Comparison of ENCODE assay signal across 29 mouse cellular contexts in the genomic region with DNA sequence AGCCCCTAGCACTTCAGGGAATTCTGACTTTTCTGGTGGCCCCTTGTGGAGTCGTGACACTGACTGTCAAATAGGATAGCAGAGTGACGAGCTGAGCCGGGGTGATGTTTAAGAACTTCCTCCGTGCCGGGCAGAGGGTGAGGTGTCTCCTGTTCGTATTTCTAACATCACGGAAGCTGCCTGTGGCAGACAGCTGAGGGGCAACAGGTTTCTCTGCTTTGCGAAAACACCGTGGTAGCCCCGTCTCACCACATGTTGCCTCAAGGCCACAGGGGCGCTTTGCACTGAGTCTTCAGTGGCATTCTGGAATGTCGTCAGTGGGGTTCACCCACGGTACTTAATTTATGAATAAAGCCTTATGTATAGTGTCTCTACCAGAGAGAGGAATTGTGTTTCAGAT. TPM values are rescaled to one million over a fixed set of nuclear protein-coding genes. Genes with fewer than 3 reads are reported as not detected.
DNase-seq lines count a peak whose midpoint lies in the region; ATAC-seq and TF ChIP-seq lines count a peak whose summit lies in the region.
"Had no signal": no experiment of that assay in that cellular context is flagged by ENCODE, and none has a peak within 500 bp of the region (broad histone marks: within the 10 kb centered on the region; RNA-seq: fewer than 3 reads in every experiment).

No protein-coding gene starts in this region.

- H3K27me3 ChIP-seq in hindbrain, embryonic 15.5 days = no peaks in the 10 kb centered on the region
- no peaks in the 10 kb centered on the region for H3K27me3 ChIP-seq in hindbrain, embryonic 12.5 days
- no peaks in the 10 kb centered on the region for H3K27me3 ChIP-seq in liver, postnatal 0 days (ENCODE audit: insufficient read depth, low read length)
- no peaks in the 10 kb centered on the region for H3K27me3 ChIP-seq in embryonic facial prominence, embryonic 14.5 days (replicated peaks; ENCODE audit: control insufficient read depth, insufficient read depth, low read length)
- H3K27me3 ChIP-seq: forebrain, embryonic 13.5 days; heart, embryonic 15.5 days; hindbrain, embryonic 13.5 days; neural tube, embryonic 12.5 days had no signal

- no peak for TF ChIP-seq EP300 in liver, postnatal 0 days (IDR thresholded peaks at IDR 0.05; ENCODE audit: low read depth)

- H3K9ac ChIP-seq in hindbrain, embryonic 15.5 days = no peak overlapping the region
- H3K9ac ChIP-seq in hindbrain, embryonic 12.5 days = no peak overlapping the region
- H3K9ac ChIP-seq in liver, postnatal 0 days (replicated peaks) = no peak overlapping the region
- no peak overlapping the region for H3K9ac ChIP-seq in embryonic facial prominence, embryonic 14.5 days (ENCODE audit: low read depth, low read length)
- H3K9ac ChIP-seq: forebrain, embryonic 13.5 days; heart, embryonic 15.5 days; hindbrain, embryonic 13.5 days; lung, embryonic 14.5 days; neural tube, embryonic 12.5 days had no signal

- no peak overlapping the region for H3K4me3 ChIP-seq in hindbrain, embryonic 15.5 days
- H3K4me3 ChIP-seq in hindbrain, embryonic 12.5 days = no peak overlapping the region
- no peak overlapping the region for H3K4me3 ChIP-seq in liver, postnatal 0 days (ENCODE audit: low read depth, low read length)
- no peak overlapping the region for H3K4me3 ChIP-seq in embryonic facial prominence, embryonic 14.5 days (ENCODE audit: low read depth, low read length)
- H3K4me3 ChIP-seq: erythroblast, embryonic 14.5 days; forebrain, embryonic 13.5 days; heart, embryonic 10.5 days; heart, embryonic 15.5 days; hindbrain, embryonic 13.5 days; neural tube, embryonic 12.5 days had no signal

- no peak for DNase-seq in liver, postnatal 0 days
- DNase-seq in liver = no peak
- DNase-seq in embryonic facial prominence, embryonic 14.5 days (ENCODE audit: low spot score) = peak; percentile 31
- no peak for DNase-seq in embryo, embryonic 11 days
- no peak for DNase-seq in left cerebral cortex, adult 9 months (ENCODE audit: low spot score in 2 of 2)
- DNase-seq: adrenal gland, postnatal 25 days; cerebellum, adult 18-20 months; cerebellum, postnatal 10 days; gastrocnemius, postnatal 14 days; heart, postnatal 36 days; kidney, adult 8-10 months; kidney, postnatal 4 days; left cerebral cortex, postnatal 4 days; lung, embryonic 14.5 days; lung, postnatal 14 days; right cerebral cortex, postnatal 14 days; thymus, postnatal 4 days had no signal

- WGBS in hindbrain, embryonic 15.5 days = 84% methylated on average over 13 of the region's 13 CpGs
- WGBS in hindbrain, embryonic 12.5 days = 82% methylated on average over 13 of the region's 13 CpGs
- WGBS in liver, postnatal 0 days (ENCODE audit: insufficient replicate concordance) = 71% methylated on average over 13 of the region's 13 CpGs
- WGBS in embryonic facial prominence, embryonic 14.5 days = 61% methylated on average over 13 of the region's 13 CpGs

- peaks cover 31% of the 10 kb centered on the region for H3K4me1 ChIP-seq in hindbrain, embryonic 15.5 days (replicated peaks)
- peaks cover 25% of the 10 kb centered on the region for H3K4me1 ChIP-seq in hindbrain, embryonic 12.5 days
- peaks cover 34% of the 10 kb centered on the region for H3K4me1 ChIP-seq in liver, postnatal 0 days (ENCODE audit: insufficient read depth)
- peaks cover 14% of the 10 kb centered on the region for H3K4me1 ChIP-seq in embryonic facial prominence, embryonic 14.5 days (ENCODE audit: control insufficient read depth, insufficient read depth, low read length)

- no peaks in the 10 kb centered on the region for H3K9me3 ChIP-seq in hindbrain, embryonic 15.5 days
- no peaks in the 10 kb centered on the region for H3K9me3 ChIP-seq in hindbrain, embryonic 12.5 days (replicated peaks)
- H3K9me3 ChIP-seq in liver, postnatal 0 days (ENCODE audit: low read length) = no peaks in the 10 kb centered on the region
- H3K9me3 ChIP-seq in embryonic facial prominence, embryonic 14.5 days (ENCODE audit: control insufficient read depth, low read length) = no peaks in the 10 kb centered on the region
- H3K9me3 ChIP-seq: forebrain, embryonic 13.5 days; heart, embryonic 10.5 days; heart, embryonic 15.5 days; hindbrain, embryonic 13.5 days; neural tube, embryonic 12.5 days had no signal

- peaks cover 17% of the 10 kb centered on the region for H3K36me3 ChIP-seq in hindbrain, embryonic 15.5 days
- H3K36me3 ChIP-seq in hindbrain, embryonic 12.5 days = peaks cover 22% of the 10 kb centered on the region
- peaks cover 13% of the 10 kb centered on the region for H3K36me3 ChIP-seq in liver, postnatal 0 days (replicated peaks; ENCODE audit: insufficient read depth, low read length)
- H3K36me3 ChIP-seq in embryonic facial prominence, embryonic 14.5 days (ENCODE audit: control insufficient read depth, insufficient read depth, low read length) = peaks cover 23% of the 10 kb centered on the region; the same call in 1 of the 2 replicates

- H3K27ac ChIP-seq in hindbrain, embryonic 15.5 days (replicated peaks) = no peak overlapping the region
- no peak overlapping the region for H3K27ac ChIP-seq in hindbrain, embryonic 12.5 days
- H3K27ac ChIP-seq in liver, postnatal 0 days (ENCODE audit: low read depth) = no peak overlapping the region
- H3K27ac ChIP-seq in embryonic facial prominence, embryonic 14.5 days (replicated peaks; ENCODE audit: low read depth, low read length) = no peak overlapping the region
- H3K27ac ChIP-seq: forebrain, embryonic 13.5 days; heart, embryonic 10.5 days; heart, embryonic 15.5 days; hindbrain, embryonic 13.5 days; kidney, postnatal 0 days; neural tube, embryonic 12.5 days had no signal

- TF ChIP-seq CTCF in liver, postnatal 0 days (IDR thresholded peaks at IDR 0.05; ENCODE audit: low read depth) = no peak

- peak overlapping the region; percentile 16; the same call in 1 of the 2 replicates for H3K4me2 ChIP-seq in hindbrain, embryonic 15.5 days
- no peak overlapping the region for H3K4me2 ChIP-seq in hindbrain, embryonic 12.5 days (replicated peaks)
- H3K4me2 ChIP-seq in liver, postnatal 0 days (ENCODE audit: low read depth, low read length) = 0 out of 2 replicates have a peak overlapping the region, but pooled peaks have one; percentile 99
- peak overlapping the region; percentile 90; the same call in 1 of the 2 replicates for H3K4me2 ChIP-seq in embryonic facial prominence, embryonic 14.5 days (ENCODE audit: low read depth, low read length)
- H3K4me2 ChIP-seq: forebrain, embryonic 13.5 days; hindbrain, embryonic 13.5 days; midbrain, embryonic 11.5 days had no signal

- no peak for ATAC-seq in hindbrain, embryonic 15.5 days (ENCODE audit: low FRiP score, low read depth)
- ATAC-seq in hindbrain, embryonic 12.5 days (ENCODE audit: low FRiP score) = no peak
- no peak for ATAC-seq in liver, postnatal 0 days
- no peak for ATAC-seq in embryonic facial prominence, embryonic 14.5 days (ENCODE audit: low read depth)
- ATAC-seq: CD4-positive, CD25-positive, alpha-beta regulatory T cell, adult 4 months; forebrain, embryonic 13.5 days; midbrain, embryonic 16.5 days had no signal

RNA-seq across cellular contexts. Expression of gene Gns, which starts 2.4 kb away (rescaled TPM):
- polyA plus RNA-seq in hindbrain, embryonic 15.5 days (2015; fragmentation: Nextera tagmentation; extraction: Ambion mirVana) = 41.8 and 42.5 TPM in 2 replicates
- polyA plus RNA-seq in hindbrain, embryonic 12.5 days (2016; fragmentation: Nextera tagmentation; extraction: Ambion mirVana) = 50.8 and 54.1 TPM in 2 replicates
- 27.7 and 28.9 TPM in 2 replicates for polyA plus RNA-seq in liver, postnatal 0 days (2015; fragmentation: Nextera tagmentation; extraction: Ambion mirVana)
- 58.8 and 61.2 TPM in 2 replicates for polyA plus RNA-seq in embryonic facial prominence, embryonic 14.5 days (2014; fragmentation: Nextera tagmentation; extraction: Ambion mirVana)

RNA-seq across cellular contexts. Expression of gene Tbc1d30, which starts 16.2 kb away (rescaled TPM):
- polyA plus RNA-seq in hindbrain, embryonic 15.5 days (2015; fragmentation: Nextera tagmentation; extraction: Ambion mirVana) = 14.7 and 17.3 TPM in 2 replicates
- 6.7 and 7.9 TPM in 2 replicates for polyA plus RNA-seq in hindbrain, embryonic 12.5 days (2016; fragmentation: Nextera tagmentation; extraction: Ambion mirVana)
- 0.75 and 1.4 TPM in 2 replicates for polyA plus RNA-seq in liver, postnatal 0 days (2015; fragmentation: Nextera tagmentation; extraction: Ambion mirVana)
- polyA plus RNA-seq in embryonic facial prominence, embryonic 14.5 days (2014; fragmentation: Nextera tagmentation; extraction: Ambion mirVana) = 2.2 and 3.6 TPM in 2 replicates
- polyA plus RNA-seq: erythroblast, embryonic 14.5 days had no signal
